In genomic region chr11:57720076-57720475, GRCm38 (mm10) we compare ENCODE assay signal across 16 mouse cellular contexts.
DNase-seq lines count a peak whose midpoint lies in the region; ATAC-seq and TF ChIP-seq lines count a peak whose summit lies in the region.
"Had no signal": no experiment of that assay in that cellular context is flagged by ENCODE, and none has a peak within 500 bp of the region (broad histone marks: within the 10 kb centered on the region; RNA-seq: fewer than 3 reads in every experiment).

No protein-coding gene starts in this region.

- no peak overlapping the region for H3K4me3 ChIP-seq in forebrain, embryonic 16.5 days (replicated peaks; ENCODE audit: low read length)
- no peak overlapping the region for H3K4me3 ChIP-seq in forebrain, postnatal 0 days (ENCODE audit: low read depth, low read length)
- H3K4me3 ChIP-seq in embryonic facial prominence, embryonic 10.5 days = no peak overlapping the region
- H3K4me3 ChIP-seq in intestine, embryonic 14.5 days (ENCODE audit: low read depth, low read length) = no peak overlapping the region
- H3K4me3 ChIP-seq in midbrain, embryonic 16.5 days (ENCODE audit: low read depth, low read length) = no peak overlapping the region
- H3K4me3 ChIP-seq: liver, embryonic 15.5 days; neural tube, embryonic 15.5 days had no signal

- 0 out of 2 replicates have a peak overlapping the region, but pooled peaks have one; percentile 4 for H3K27ac ChIP-seq in forebrain, embryonic 16.5 days (ENCODE audit: low read length)
- no peak overlapping the region for H3K27ac ChIP-seq in forebrain, postnatal 0 days (ENCODE audit: low read depth, low read length)
- peak overlapping the region; percentile 15 for H3K27ac ChIP-seq in embryonic facial prominence, embryonic 10.5 days (replicated peaks)
- no peak overlapping the region for H3K27ac ChIP-seq in intestine, embryonic 14.5 days (ENCODE audit: low read depth)
- H3K27ac ChIP-seq in midbrain, embryonic 16.5 days (ENCODE audit: low read length) = peak overlapping the region; percentile 68
- H3K27ac ChIP-seq: kidney, postnatal 0 days; liver, embryonic 15.5 days; neural tube, embryonic 15.5 days had no signal

- no peaks in the 10 kb centered on the region for H3K27me3 ChIP-seq in forebrain, embryonic 16.5 days (replicated peaks; ENCODE audit: control insufficient read depth, insufficient read depth, low read length)
- no peaks in the 10 kb centered on the region for H3K27me3 ChIP-seq in forebrain, postnatal 0 days (ENCODE audit: insufficient read depth, low read length)
- H3K27me3 ChIP-seq in embryonic facial prominence, embryonic 10.5 days (replicated peaks; ENCODE audit: low read depth, poor library complexity, severe bottlenecking) = no peaks in the 10 kb centered on the region
- no peaks in the 10 kb centered on the region for H3K27me3 ChIP-seq in intestine, embryonic 14.5 days (replicated peaks; ENCODE audit: control insufficient read depth, insufficient read depth, low read length)
- H3K27me3 ChIP-seq in midbrain, embryonic 16.5 days (ENCODE audit: control insufficient read depth, insufficient read depth, low read depth, low read length) = no peaks in the 10 kb centered on the region
- H3K27me3 ChIP-seq: liver, embryonic 15.5 days; neural tube, embryonic 15.5 days had no signal

- 65% methylated on average over 6 of the region's 6 CpGs for WGBS in forebrain, embryonic 16.5 days
- WGBS in forebrain, postnatal 0 days = 66% methylated on average over 6 of the region's 6 CpGs
- WGBS in embryonic facial prominence, embryonic 10.5 days = 81% methylated on average over 6 of the region's 6 CpGs
- WGBS in intestine, embryonic 14.5 days = 57% methylated on average over 6 of the region's 6 CpGs
- WGBS in midbrain, embryonic 16.5 days = 64% methylated on average over 6 of the region's 6 CpGs

- H3K36me3 ChIP-seq in forebrain, embryonic 16.5 days (ENCODE audit: control insufficient read depth, insufficient read depth) = no peaks in the 10 kb centered on the region
- no peaks in the 10 kb centered on the region for H3K36me3 ChIP-seq in forebrain, postnatal 0 days (ENCODE audit: insufficient read depth)
- peaks cover 9% of the 10 kb centered on the region for H3K36me3 ChIP-seq in embryonic facial prominence, embryonic 10.5 days (replicated peaks)
- H3K36me3 ChIP-seq in intestine, embryonic 14.5 days (ENCODE audit: control insufficient read depth, insufficient read depth, low read length) = no peaks in the 10 kb centered on the region
- H3K36me3 ChIP-seq in midbrain, embryonic 16.5 days (ENCODE audit: control insufficient read depth, insufficient read depth, low read length) = no peaks in the 10 kb centered on the region
- H3K36me3 ChIP-seq: neural tube, embryonic 15.5 days had no signal

- H3K4me2 ChIP-seq in forebrain, embryonic 16.5 days (ENCODE audit: low read length) = no peak overlapping the region
- H3K4me2 ChIP-seq in forebrain, postnatal 0 days (ENCODE audit: low read depth) = no peak overlapping the region
- no peak overlapping the region for H3K4me2 ChIP-seq in intestine, embryonic 14.5 days (ENCODE audit: low read length)
- H3K4me2 ChIP-seq in midbrain, embryonic 16.5 days (ENCODE audit: low read length) = no peak overlapping the region
- H3K4me2 ChIP-seq: heart, embryonic 11.5 days; liver, embryonic 15.5 days; neural tube, embryonic 15.5 days had no signal

- peaks cover 8% of the 10 kb centered on the region; the same call in 1 of the 2 replicates for H3K4me1 ChIP-seq in forebrain, embryonic 16.5 days (replicated peaks; ENCODE audit: control insufficient read depth, insufficient read depth, low read length)
- no peaks in the 10 kb centered on the region for H3K4me1 ChIP-seq in forebrain, postnatal 0 days (ENCODE audit: insufficient read depth)
- peaks cover 30% of the 10 kb centered on the region for H3K4me1 ChIP-seq in embryonic facial prominence, embryonic 10.5 days
- peaks cover 4% of the 10 kb centered on the region for H3K4me1 ChIP-seq in intestine, embryonic 14.5 days (replicated peaks; ENCODE audit: control insufficient read depth, insufficient read depth, low read length)
- H3K4me1 ChIP-seq in midbrain, embryonic 16.5 days (ENCODE audit: control insufficient read depth, insufficient read depth, low read length) = peaks cover 17% of the 10 kb centered on the region

- no peaks in the 10 kb centered on the region for H3K9me3 ChIP-seq in forebrain, embryonic 16.5 days (ENCODE audit: control insufficient read depth, low read length)
- H3K9me3 ChIP-seq in forebrain, postnatal 0 days (ENCODE audit: low read length) = no peaks in the 10 kb centered on the region
- no peaks in the 10 kb centered on the region for H3K9me3 ChIP-seq in embryonic facial prominence, embryonic 10.5 days
- H3K9me3 ChIP-seq in intestine, embryonic 14.5 days (ENCODE audit: control insufficient read depth, low read length) = no peaks in the 10 kb centered on the region
- no peaks in the 10 kb centered on the region for H3K9me3 ChIP-seq in midbrain, embryonic 16.5 days (replicated peaks; ENCODE audit: control insufficient read depth, low read length, poor library complexity, severe bottlenecking)
- H3K9me3 ChIP-seq: liver, embryonic 15.5 days; neural tube, embryonic 15.5 days had no signal

- ATAC-seq in forebrain, embryonic 16.5 days = peak; percentile 28; the same call in 1 of the 2 replicates
- no peak for ATAC-seq in forebrain, postnatal 0 days
- no peak for ATAC-seq in intestine, embryonic 14.5 days (replicated peaks; ENCODE audit: low FRiP score, low TSS enrichment, low read depth)
- no peak for ATAC-seq in midbrain, embryonic 16.5 days

- no peak for TF ChIP-seq CTCF in forebrain, postnatal 0 days (IDR thresholded peaks at IDR 0.05; ENCODE audit: low read depth)

- H3K9ac ChIP-seq in forebrain, embryonic 16.5 days (replicated peaks; ENCODE audit: low read depth, low read length) = no peak overlapping the region
- H3K9ac ChIP-seq in forebrain, postnatal 0 days = no peak overlapping the region
- no peak overlapping the region for H3K9ac ChIP-seq in intestine, embryonic 14.5 days (ENCODE audit: low read length)
- H3K9ac ChIP-seq in midbrain, embryonic 16.5 days (ENCODE audit: low read depth, low read length) = no peak overlapping the region
- H3K9ac ChIP-seq: liver, embryonic 15.5 days; neural tube, embryonic 15.5 days had no signal

- no peak for DNase-seq in forebrain, postnatal 0 days
- no peak for DNase-seq in embryonic facial prominence, embryonic 10.5 days (ENCODE audit: low spot score)
- DNase-seq in intestine, embryonic 14.5 days (ENCODE audit: low spot score) = peak; percentile 59
- no peak for DNase-seq in urinary bladder, postnatal 4 days (ENCODE audit: low spot score in 2 of 2)
- no peak for DNase-seq in kidney, adult 9 months
- no peak for DNase-seq in cerebellum, postnatal 36 days
- DNase-seq: cerebellum, adult 2 months; gastrocnemius, postnatal 25 days; left cerebral cortex, postnatal 4 days; spleen, adult 18-20 months had no signal

Comparison
In these comparisons a context has a peak if more than half of its experiments do, and no peak if none do; other contexts are left out.
1. H3K27ac ChIP-seq: peak in forebrain, embryonic 16.5 days (single experiment), embryonic facial prominence, embryonic 10.5 days (single experiment) and midbrain, embryonic 16.5 days (single experiment); none in forebrain, postnatal 0 days (single experiment) and intestine, embryonic 14.5 days (single experiment).